In genomic region chr19:14849561-14849960, GRCm38 (mm10) we compare ENCODE assay signal across 26 mouse cellular contexts.
"Had no signal": no experiment of that assay in that cellular context is flagged by ENCODE, and none has a peak within 500 bp of the region (broad histone marks: within the 10 kb centered on the region; RNA-seq: fewer than 3 reads in every experiment).

No protein-coding gene starts in this region.

- H3K27me3 ChIP-seq: heart, embryonic 15.5 days; hindbrain, embryonic 15.5 days; limb, embryonic 15.5 days had no signal

- H3K4me3 ChIP-seq: gastrocnemius, adult 2 months; heart, adult 2 months; heart, embryonic 13.5 days; heart, embryonic 15.5 days; hindbrain, embryonic 13.5 days; hindbrain, embryonic 15.5 days; kidney, embryonic 15.5 days; limb, embryonic 13.5 days; limb, embryonic 15.5 days had no signal

- H3K36me3 ChIP-seq: heart, embryonic 13.5 days; heart, embryonic 15.5 days; hindbrain, embryonic 13.5 days; hindbrain, embryonic 15.5 days; kidney, embryonic 15.5 days; limb, embryonic 13.5 days; limb, embryonic 15.5 days had no signal

- H3K9ac ChIP-seq: heart, embryonic 13.5 days; heart, embryonic 15.5 days; hindbrain, embryonic 13.5 days; hindbrain, embryonic 15.5 days; kidney, embryonic 15.5 days; limb, embryonic 13.5 days; limb, embryonic 15.5 days had no signal

- H3K4me1 ChIP-seq: heart, embryonic 13.5 days; heart, embryonic 15.5 days; hindbrain, embryonic 15.5 days; kidney, embryonic 15.5 days; limb, embryonic 15.5 days had no signal

- H3K27ac ChIP-seq: gastrocnemius, adult 2 months; heart, adult 2 months; heart, embryonic 13.5 days; heart, embryonic 15.5 days; hindbrain, embryonic 13.5 days; hindbrain, embryonic 15.5 days; hindbrain, postnatal 0 days; kidney, embryonic 15.5 days; kidney, postnatal 0 days; limb, embryonic 13.5 days; limb, embryonic 15.5 days had no signal

- H3K9me3 ChIP-seq: heart, embryonic 13.5 days; heart, embryonic 15.5 days; hindbrain, embryonic 13.5 days; hindbrain, embryonic 15.5 days; kidney, embryonic 15.5 days; limb, embryonic 13.5 days; limb, embryonic 15.5 days had no signal

- H3K4me2 ChIP-seq: heart, embryonic 11.5 days; heart, embryonic 13.5 days; heart, embryonic 15.5 days; hindbrain, embryonic 13.5 days; hindbrain, embryonic 15.5 days; kidney, embryonic 15.5 days; limb, embryonic 13.5 days; limb, embryonic 15.5 days had no signal

- DNase-seq: gastrocnemius, adult 2 months; gastrocnemius, postnatal 10 days; gastrocnemius, postnatal 25 days; heart, adult 11 months; heart, adult 2 months; heart, postnatal 14 days; heart, postnatal 36 days; kidney, adult 11 months; kidney, adult 2 months; kidney, adult 9 months; kidney, postnatal 14 days; kidney, postnatal 36 days; layer of hippocampus, adult 9-11 months; layer of hippocampus, postnatal 36 days; left cerebral cortex, postnatal 4 days had no signal

- ATAC-seq: hindbrain, postnatal 0 days; intestine, embryonic 16.5 days had no signal
